ENCODE assay signal across 9 mouse cellular contexts in the genomic region with DNA sequence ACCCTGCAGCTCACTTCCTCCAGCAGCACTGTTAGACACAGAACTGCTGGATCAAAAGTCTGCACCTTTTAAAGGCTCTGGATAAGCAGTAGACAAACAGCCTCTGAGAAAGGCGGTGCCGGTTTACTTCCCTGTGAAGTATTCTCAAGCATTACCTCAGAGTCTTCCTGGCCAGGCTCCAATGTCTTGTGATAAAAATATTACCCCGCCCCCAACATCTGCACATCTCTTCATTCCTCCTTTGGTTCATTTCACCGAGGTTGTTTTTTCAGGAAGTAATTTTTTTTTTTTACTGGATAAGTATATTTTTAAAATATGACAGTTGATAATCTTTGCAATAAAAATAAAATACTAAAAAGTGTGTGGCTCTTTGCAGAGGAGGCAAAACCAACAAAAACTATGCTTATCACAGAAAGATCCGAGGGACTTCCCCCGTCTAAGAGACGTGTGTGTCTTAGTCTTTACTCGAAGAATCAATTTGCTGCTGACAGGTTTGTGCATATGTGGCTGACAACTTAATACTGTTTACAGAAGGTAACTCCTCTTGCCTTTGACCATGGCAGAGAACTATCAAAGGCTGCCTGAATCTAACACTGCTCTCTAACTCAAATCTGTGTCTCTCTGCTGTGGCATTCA.
DNase-seq lines count a peak whose midpoint lies in the region; ATAC-seq and TF ChIP-seq lines count a peak whose summit lies in the region.
"Had no signal": no experiment of that assay in that cellular context is flagged by ENCODE, and none has a peak within 500 bp of the region (broad histone marks: within the 10 kb centered on the region; RNA-seq: fewer than 3 reads in every experiment).

No protein-coding gene starts in this region.

- no peak overlapping the region for H3K9ac ChIP-seq in stomach, postnatal 0 days (ENCODE audit: low read length)

- H3K4me2 ChIP-seq in stomach, postnatal 0 days (replicated peaks; ENCODE audit: low read depth) = no peak overlapping the region

- no peaks in the 10 kb centered on the region for H3K36me3 ChIP-seq in stomach, postnatal 0 days (ENCODE audit: control insufficient read depth, insufficient read depth, low read length)

- intact Hi-C loops in gastrocnemius, postnatal 14 days (cut with DNase I; ENCODE audit: low total_unique reads) = loop anchor here (5.0 kb wide), 1 partner anchor 81 kb away; no protein-coding TSS in a partner anchor
- intact Hi-C loops in left cerebral cortex, postnatal 4 days (cut with DNase I) = no loop called here

- ATAC-seq in stomach, postnatal 0 days (ENCODE audit: low FRiP score, low TSS enrichment) = peak; percentile 86
- ATAC-seq in frontal cortex, adult (ENCODE audit: low TSS enrichment) = no peak

- no peak for TF ChIP-seq EP300 in stomach, postnatal 0 days (optimal IDR thresholded peaks at IDR 0.05)

- DNase-seq in testis, postnatal 10 days (ENCODE audit: low spot score) = peak; percentile 48
- no peak for DNase-seq in testis, postnatal 14 days (ENCODE audit: low spot score)
- DNase-seq in gastrocnemius, postnatal 14 days = peak; percentile 49
- peak; percentile 41 to 51 for DNase-seq in kidney, postnatal 36 days
- peak; percentile 71 for DNase-seq in stomach, postnatal 0 days (ENCODE audit: low spot score)
- no peak for DNase-seq in left cerebral cortex, postnatal 4 days
- DNase-seq in thymus, adult 18-20 months = no peak
- DNase-seq: thymus, adult 2 months had no signal

- H3K27ac ChIP-seq in stomach, postnatal 0 days (replicated peaks) = no peak overlapping the region

- H3K4me3 ChIP-seq in stomach, postnatal 0 days (ENCODE audit: low read depth, low read length) = no peak overlapping the region

- no peaks in the 10 kb centered on the region for H3K4me1 ChIP-seq in stomach, postnatal 0 days (replicated peaks; ENCODE audit: control insufficient read depth, insufficient read depth)

- no peaks in the 10 kb centered on the region for H3K27me3 ChIP-seq in stomach, postnatal 0 days (ENCODE audit: control insufficient read depth, insufficient read depth, low read length)

- no peaks in the 10 kb centered on the region for H3K9me3 ChIP-seq in stomach, postnatal 0 days (ENCODE audit: control insufficient read depth, low read length)

- 14% methylated on average over 8 of the region's 8 CpGs for WGBS in stomach, postnatal 0 days

- TF ChIP-seq CTCF in stomach, postnatal 0 days (IDR thresholded peaks at IDR 0.05; ENCODE audit: low read depth) = no peak

Comparison
In these comparisons a context has a peak if more than half of its experiments do, and no peak if none do; other contexts are left out.
1. DNase-seq: peak in testis, postnatal 10 days (single experiment), gastrocnemius, postnatal 14 days (single experiment), kidney, postnatal 36 days (2 of 2) and stomach, postnatal 0 days (single experiment); none in testis, postnatal 14 days (single experiment), left cerebral cortex, postnatal 4 days (single experiment) and thymus, adult 18-20 months (0 of 2).